Mouse (Mus musculus): ENCODE data around the gene Gm38394. TPM values are rescaled to one million over a fixed set of nuclear protein-coding genes. Genes with fewer than 3 reads are reported as not detected.
A peak's percentile ranks its signal among the peaks of the same experiment; 100 is the strongest.

Gm38394 gene
- polyA plus RNA-seq, 1 experiment from 2014 or later: 5.4 TPM

DNA sequence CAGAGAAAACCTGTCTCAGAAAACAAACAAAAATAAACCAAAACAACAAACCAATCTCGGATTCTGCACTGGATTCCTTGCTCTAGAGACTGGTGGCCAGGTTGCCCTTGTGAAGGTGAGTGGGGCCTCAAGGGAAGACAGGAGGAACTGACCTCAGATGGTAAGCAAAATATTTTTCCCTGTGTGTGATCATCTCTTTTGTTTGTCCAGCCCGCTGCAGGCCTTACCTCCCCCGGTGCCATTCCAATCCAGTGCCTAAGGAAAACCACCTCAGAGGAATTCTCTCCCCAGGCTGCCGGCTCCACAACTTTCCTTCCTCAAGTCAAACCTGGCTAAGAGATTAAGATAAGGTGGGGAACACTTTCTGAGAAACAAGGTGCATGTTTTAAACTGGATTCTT is 31.1 kb upstream of the Gm38394 start:
- Histone ChIP-seq H3K36me3 (ENCODE audit: control insufficient read depth, insufficient read depth, low read length) (no peaks in the 10 kb centered on the region), H3K9ac (ENCODE audit: low read length) (no peak overlapping the region), H3K27me3 (ENCODE audit: control insufficient read depth, insufficient read depth, low read depth, low read length) (no peaks in the 10 kb centered on the region), H3K9me3 (ENCODE audit: control insufficient read depth, low read length) (no peaks in the 10 kb centered on the region), H3K4me1 (replicated peaks; ENCODE audit: control insufficient read depth, insufficient read depth, low read length) (peaks cover 31% of the 10 kb centered on the region), H3K4me2 (ENCODE audit: low read depth, low read length) (no peak overlapping the region), H3K27ac (ENCODE audit: low read length) (no peak overlapping the region), H3K4me3 (ENCODE audit: low read length) (no peak overlapping the region)
- ATAC-seq (ENCODE audit: low read depth): no peak
- 33% methylated on average over 4 of the region's 4 CpGs for WGBS

DNA sequence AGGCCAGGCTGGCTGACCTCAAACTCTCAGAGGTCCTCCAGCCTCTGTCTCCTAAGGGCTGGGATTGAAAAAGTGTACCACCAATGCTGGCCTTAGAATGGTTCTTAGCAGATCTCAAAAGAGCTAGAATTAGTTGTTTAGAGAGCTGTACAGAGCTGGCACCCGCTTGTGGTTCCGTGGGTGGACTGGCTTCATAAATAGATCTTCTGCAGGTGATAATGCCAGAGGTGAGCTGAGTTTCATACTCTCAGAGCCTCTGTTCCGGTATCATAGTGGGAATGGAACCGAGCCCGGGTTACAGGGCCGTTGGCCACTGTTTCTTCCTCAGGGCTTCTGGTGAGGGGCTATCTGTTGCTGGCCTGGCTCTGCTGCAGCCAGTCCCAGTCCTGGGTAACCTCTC is 29.9 kb upstream of the Gm38394 start:
- Histone ChIP-seq H3K4me2 (ENCODE audit: low read depth, low read length) (no peak overlapping the region), H3K9ac (ENCODE audit: low read length) (no peak overlapping the region), H3K27me3 (ENCODE audit: control insufficient read depth, insufficient read depth, low read depth, low read length) (no peaks in the 10 kb centered on the region), H3K27ac (ENCODE audit: low read length) (no peak overlapping the region), H3K36me3 (ENCODE audit: control insufficient read depth, insufficient read depth, low read length) (no peaks in the 10 kb centered on the region), H3K9me3 (ENCODE audit: control insufficient read depth, low read length) (no peaks in the 10 kb centered on the region), H3K4me1 (replicated peaks; ENCODE audit: control insufficient read depth, insufficient read depth, low read length) (peaks cover 23% of the 10 kb centered on the region), H3K4me3 (ENCODE audit: low read length) (no peak overlapping the region)
- no peak for ATAC-seq (ENCODE audit: low read depth)
- WGBS: 93% methylated on average over 6 of the region's 6 CpGs

DNA sequence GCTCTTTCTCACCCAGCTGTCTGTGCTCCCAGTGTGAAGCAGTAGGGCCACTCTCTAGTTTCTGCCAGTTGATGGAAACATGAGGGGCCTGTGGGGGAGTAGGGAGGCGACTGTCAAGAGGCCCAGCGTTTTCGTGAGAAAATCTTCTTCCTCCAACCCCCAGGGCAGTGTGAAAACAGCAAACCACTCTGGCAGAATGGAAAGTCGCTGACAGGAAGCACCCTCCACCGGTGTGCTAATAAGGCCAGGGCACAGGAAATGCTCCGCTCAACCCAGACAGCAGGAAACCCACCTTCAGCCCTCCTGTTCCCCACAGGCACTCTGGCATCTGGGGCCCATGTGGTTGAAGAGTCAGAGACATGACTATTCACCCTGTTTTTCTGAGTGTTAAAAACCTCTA is 28.8 kb upstream of the Gm38394 start, which contains the start of gene Lax1:
Gene Lax1 (minus strand): TSS at position 212 of the 400 bp plus-strand sequence.
- Histone ChIP-seq H3K4me1 (replicated peaks; ENCODE audit: control insufficient read depth, insufficient read depth, low read length) (peaks cover 12% of the 10 kb centered on the region), H3K4me2 (ENCODE audit: low read depth, low read length) (no peak within 1 kb of the TSS), H3K27me3 (ENCODE audit: control insufficient read depth, insufficient read depth, low read depth, low read length) (no peaks in the 10 kb centered on the region), H3K27ac (ENCODE audit: low read length) (no peak within 1 kb of the TSS), H3K36me3 (ENCODE audit: control insufficient read depth, insufficient read depth, low read length) (no peaks in the 10 kb centered on the region), H3K4me3 (ENCODE audit: low read length) (no peak within 1 kb of the TSS), H3K9ac (ENCODE audit: low read length) (no peak within 1 kb of the TSS), H3K9me3 (ENCODE audit: control insufficient read depth, low read length) (no peaks in the 10 kb centered on the region)
- 26% methylated on average over 6 of the region's 6 CpGs for WGBS
- no peak for ATAC-seq (ENCODE audit: low read depth)

DNA sequence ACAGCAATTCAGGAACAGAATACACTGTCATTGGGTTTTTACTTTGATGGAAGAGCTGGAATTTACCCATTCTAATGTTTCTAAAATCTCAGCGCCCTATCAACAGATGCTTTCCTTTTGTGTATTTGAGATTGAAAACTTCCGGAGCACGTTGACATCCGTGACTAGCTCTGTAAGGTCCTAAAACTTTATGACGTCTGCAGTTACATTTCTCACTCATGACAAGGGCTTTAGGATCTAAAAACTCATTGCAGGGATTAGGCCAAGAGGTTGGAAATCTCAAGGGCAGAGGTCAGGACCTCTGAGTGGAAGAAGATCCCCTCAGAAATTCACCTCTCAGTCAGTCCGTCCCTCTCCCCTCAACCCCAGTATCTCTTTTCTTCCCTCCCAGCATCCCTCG is 27.2 kb upstream of the Gm38394 start:
- WGBS: 68% methylated on average over 7 of the region's 7 CpGs
- Histone ChIP-seq H3K4me3 (ENCODE audit: low read length) (no peak overlapping the region), H3K9ac (ENCODE audit: low read length) (no peak overlapping the region), H3K27me3 (ENCODE audit: control insufficient read depth, insufficient read depth, low read depth, low read length) (no peaks in the 10 kb centered on the region), H3K27ac (ENCODE audit: low read length) (no peak overlapping the region), H3K9me3 (ENCODE audit: control insufficient read depth, low read length) (no peaks in the 10 kb centered on the region), H3K4me2 (ENCODE audit: low read depth, low read length) (no peak overlapping the region), H3K36me3 (ENCODE audit: control insufficient read depth, insufficient read depth, low read length) (no peaks in the 10 kb centered on the region), H3K4me1 (replicated peaks; ENCODE audit: control insufficient read depth, insufficient read depth, low read length) (no peaks in the 10 kb centered on the region)
- no peak for ATAC-seq (ENCODE audit: low read depth)

DNA sequence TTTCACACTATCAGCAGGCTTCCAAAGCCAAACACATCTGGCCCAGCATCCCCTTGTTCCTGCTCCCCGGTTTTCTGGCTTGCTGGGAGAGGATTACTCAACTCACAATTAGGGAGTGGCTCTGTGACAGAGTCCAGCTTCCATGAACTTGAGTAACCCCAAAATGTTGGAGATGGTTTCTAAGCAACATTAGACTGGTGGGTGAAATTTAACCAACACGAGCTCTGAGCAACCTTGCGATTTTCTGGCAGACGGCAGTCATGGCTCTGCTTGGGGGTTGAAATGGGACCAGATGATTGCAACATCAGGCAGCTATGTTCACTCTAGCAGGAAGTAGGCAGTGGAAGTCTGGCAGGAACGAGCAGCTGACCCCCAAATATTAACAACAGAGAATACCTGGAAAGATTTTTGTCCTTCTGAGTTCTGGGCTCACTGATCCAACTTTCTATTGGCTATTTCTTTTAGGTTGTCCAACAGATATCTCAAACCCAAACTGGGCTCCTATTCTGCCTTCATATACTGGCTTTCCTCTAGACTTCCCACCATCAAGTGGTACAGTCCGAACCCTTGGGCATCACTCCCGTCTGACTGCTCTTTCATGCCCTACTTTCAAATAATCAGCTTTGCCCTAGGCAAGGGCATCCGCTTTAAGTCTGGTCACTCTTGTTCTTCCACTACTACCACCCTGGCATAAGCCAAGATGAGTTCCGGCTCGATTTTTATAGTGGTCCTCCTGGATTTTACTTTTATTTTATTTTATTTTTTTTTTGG is 24.8 kb upstream of the Gm38394 start:
- peak; percentile 85 for ATAC-seq (ENCODE audit: low read depth)
- no peak overlapping the region for H3K4me3 ChIP-seq (ENCODE audit: low read length)
- no peaks in the 10 kb centered on the region for H3K36me3 ChIP-seq (ENCODE audit: control insufficient read depth, insufficient read depth, low read length)
- no peaks in the 10 kb centered on the region for H3K9me3 ChIP-seq (ENCODE audit: control insufficient read depth, low read length)
- no peak overlapping the region for H3K27ac ChIP-seq (ENCODE audit: low read length)
- no peak overlapping the region for H3K9ac ChIP-seq (ENCODE audit: low read length)
- H3K4me1 ChIP-seq (replicated peaks; ENCODE audit: control insufficient read depth, insufficient read depth, low read length): no peaks in the 10 kb centered on the region
- no peaks in the 10 kb centered on the region for H3K27me3 ChIP-seq (ENCODE audit: control insufficient read depth, insufficient read depth, low read depth, low read length)
- 55% methylated on average over 10 of the region's 10 CpGs for WGBS
- no peak overlapping the region for H3K4me2 ChIP-seq (ENCODE audit: low read depth, low read length)

DNA sequence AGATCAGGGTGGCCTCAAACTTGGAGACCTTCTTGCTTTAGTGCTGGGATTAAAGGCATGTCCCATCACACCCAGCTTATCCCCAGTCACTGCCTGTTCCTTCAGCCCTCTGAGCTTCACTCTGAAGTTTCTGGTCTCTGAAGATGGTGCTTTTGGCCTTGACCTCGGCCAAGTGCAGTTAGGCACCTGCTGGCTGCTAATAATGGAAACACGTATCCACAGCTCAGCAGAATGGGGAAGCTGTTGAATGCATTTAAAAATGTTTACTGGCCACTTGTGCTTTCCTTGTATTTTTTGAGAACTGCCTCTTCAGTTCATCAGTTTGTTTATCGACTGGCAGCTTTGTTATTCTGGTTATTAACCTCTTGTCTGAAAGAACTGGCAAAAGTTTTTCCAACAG is 10.7 kb upstream of the Gm38394 start:
- ATAC-seq (ENCODE audit: low read depth): no peak
- Histone ChIP-seq H3K4me1 (replicated peaks; ENCODE audit: control insufficient read depth, insufficient read depth, low read length) (no peaks in the 10 kb centered on the region), H3K27me3 (ENCODE audit: control insufficient read depth, insufficient read depth, low read depth, low read length) (no peaks in the 10 kb centered on the region), H3K4me3 (ENCODE audit: low read length) (no peak overlapping the region), H3K27ac (ENCODE audit: low read length) (no peak overlapping the region), H3K4me2 (ENCODE audit: low read depth, low read length) (no peak overlapping the region), H3K36me3 (ENCODE audit: control insufficient read depth, insufficient read depth, low read length) (no peaks in the 10 kb centered on the region), H3K9me3 (ENCODE audit: control insufficient read depth, low read length) (no peaks in the 10 kb centered on the region), H3K9ac (ENCODE audit: low read length) (no peak overlapping the region)
- 68% methylated on average over 3 of the region's 3 CpGs for WGBS

DNA sequence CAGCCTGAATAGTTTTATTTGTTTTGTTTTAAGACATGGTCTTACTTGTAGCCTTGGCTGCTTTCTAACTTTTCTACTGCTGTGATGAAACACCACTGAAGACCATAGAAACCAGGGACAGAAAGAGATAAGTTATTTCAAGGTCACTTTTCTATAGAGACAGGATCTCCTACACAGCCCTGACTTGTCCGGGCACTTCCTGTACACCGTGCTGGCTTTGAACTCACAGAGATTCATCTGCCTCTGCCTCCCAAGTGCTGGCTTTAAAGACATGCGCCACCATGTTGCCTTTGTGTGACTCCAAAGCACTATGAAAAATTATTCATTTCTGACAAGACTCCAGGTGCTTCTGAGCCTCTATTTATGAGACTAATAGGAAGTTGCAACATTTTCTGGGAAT is 10.1 kb upstream of the Gm38394 start:
- Histone ChIP-seq H3K4me2 (ENCODE audit: low read depth, low read length) (no peak overlapping the region), H3K27me3 (ENCODE audit: control insufficient read depth, insufficient read depth, low read depth, low read length) (no peaks in the 10 kb centered on the region), H3K4me1 (replicated peaks; ENCODE audit: control insufficient read depth, insufficient read depth, low read length) (no peaks in the 10 kb centered on the region), H3K9ac (ENCODE audit: low read length) (no peak overlapping the region), H3K36me3 (ENCODE audit: control insufficient read depth, insufficient read depth, low read length) (no peaks in the 10 kb centered on the region), H3K27ac (ENCODE audit: low read length) (no peak overlapping the region), H3K4me3 (ENCODE audit: low read length) (no peak overlapping the region), H3K9me3 (ENCODE audit: control insufficient read depth, low read length) (no peaks in the 10 kb centered on the region)
- 80% methylated on average over 3 of the region's 3 CpGs for WGBS
- ATAC-seq (ENCODE audit: low read depth): no peak

DNA sequence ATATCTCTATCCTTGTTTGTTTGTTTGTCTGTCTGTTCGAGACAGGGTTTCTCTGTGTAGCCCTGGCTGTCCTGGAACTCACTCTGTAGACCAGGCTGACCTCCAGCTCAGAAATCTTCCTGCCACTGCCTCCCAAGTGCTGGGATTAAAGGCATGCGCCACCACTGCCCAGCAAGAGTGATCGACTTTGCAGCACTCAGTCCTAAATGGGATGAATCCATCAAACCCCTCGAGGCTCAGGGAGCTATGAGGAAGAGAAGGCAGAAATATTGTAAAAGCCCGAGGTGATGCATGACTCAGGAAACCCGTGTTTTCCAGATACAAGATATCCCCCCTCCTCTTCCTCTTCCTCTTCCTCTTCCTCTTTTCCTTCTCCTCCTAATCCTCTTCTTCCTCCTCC is 9.7 kb upstream of the Gm38394 start:
- H3K9ac ChIP-seq (ENCODE audit: low read length): no peak overlapping the region
- no peak for ATAC-seq (ENCODE audit: low read depth)
- WGBS: 64% methylated on average over 6 of the region's 6 CpGs
- no peak overlapping the region for H3K4me3 ChIP-seq (ENCODE audit: low read length)
- no peaks in the 10 kb centered on the region for H3K9me3 ChIP-seq (ENCODE audit: control insufficient read depth, low read length)
- H3K4me2 ChIP-seq (ENCODE audit: low read depth, low read length): no peak overlapping the region
- H3K36me3 ChIP-seq (ENCODE audit: control insufficient read depth, insufficient read depth, low read length): no peaks in the 10 kb centered on the region
- no peaks in the 10 kb centered on the region for H3K27me3 ChIP-seq (ENCODE audit: control insufficient read depth, insufficient read depth, low read depth, low read length)
- no peak overlapping the region for H3K27ac ChIP-seq (ENCODE audit: low read length)
- H3K4me1 ChIP-seq (replicated peaks; ENCODE audit: control insufficient read depth, insufficient read depth, low read length): no peaks in the 10 kb centered on the region

DNA sequence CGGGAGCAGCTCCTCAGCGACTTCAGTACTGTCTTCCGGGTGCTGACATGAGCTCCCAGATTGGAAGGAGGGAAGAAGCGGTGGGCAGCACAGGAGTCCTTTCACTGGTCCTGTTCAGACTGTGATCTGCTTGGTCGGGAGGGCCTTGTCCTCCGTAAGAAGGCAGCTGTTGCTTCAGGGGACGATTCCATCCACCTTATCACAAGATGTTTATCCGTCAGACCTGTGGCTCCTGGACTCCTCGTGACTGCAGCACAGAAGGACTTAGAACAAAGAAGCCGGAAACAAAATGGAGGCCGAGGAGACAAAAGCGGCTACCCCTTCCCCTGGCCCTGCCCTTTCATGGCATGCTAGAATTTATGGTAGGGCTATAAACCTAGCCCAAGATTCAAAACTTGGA is 9.1 kb upstream of the Gm38394 start:
- 81% methylated on average over 12 of the region's 12 CpGs for WGBS
- no peak for ATAC-seq (ENCODE audit: low read depth)
- Histone ChIP-seq H3K27me3 (ENCODE audit: control insufficient read depth, insufficient read depth, low read depth, low read length) (no peaks in the 10 kb centered on the region), H3K4me3 (ENCODE audit: low read length) (no peak overlapping the region), H3K9me3 (ENCODE audit: control insufficient read depth, low read length) (no peaks in the 10 kb centered on the region), H3K36me3 (ENCODE audit: control insufficient read depth, insufficient read depth, low read length) (no peaks in the 10 kb centered on the region), H3K27ac (ENCODE audit: low read length) (no peak overlapping the region), H3K9ac (ENCODE audit: low read length) (no peak overlapping the region), H3K4me2 (ENCODE audit: low read depth, low read length) (no peak overlapping the region), H3K4me1 (replicated peaks; ENCODE audit: control insufficient read depth, insufficient read depth, low read length) (no peaks in the 10 kb centered on the region)

DNA sequence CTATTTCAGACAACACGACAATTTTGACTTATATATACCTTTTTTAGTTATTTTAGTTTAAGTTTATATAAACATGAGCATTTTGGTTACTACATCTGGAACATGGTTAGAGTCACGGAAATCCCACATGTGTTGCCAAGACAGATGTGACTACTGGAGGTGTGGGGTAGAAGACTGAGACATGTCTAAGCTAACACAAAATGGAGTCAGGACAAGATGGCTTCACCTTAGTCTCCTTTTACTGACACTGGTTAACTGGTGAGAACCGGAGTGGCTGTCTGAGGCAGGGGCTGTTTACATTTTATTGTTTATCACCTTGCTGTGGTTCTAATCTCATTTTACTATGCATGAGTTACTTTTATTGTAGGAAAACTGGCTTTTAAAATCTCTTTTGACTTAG is 7.5 kb upstream of the Gm38394 start:
- Histone ChIP-seq H3K4me1 (replicated peaks; ENCODE audit: control insufficient read depth, insufficient read depth, low read length) (no peaks in the 10 kb centered on the region), H3K27me3 (ENCODE audit: control insufficient read depth, insufficient read depth, low read depth, low read length) (no peaks in the 10 kb centered on the region), H3K4me2 (ENCODE audit: low read depth, low read length) (no peak overlapping the region), H3K27ac (ENCODE audit: low read length) (no peak overlapping the region), H3K9me3 (ENCODE audit: control insufficient read depth, low read length) (no peaks in the 10 kb centered on the region), H3K4me3 (ENCODE audit: low read length) (no peak overlapping the region), H3K36me3 (ENCODE audit: control insufficient read depth, insufficient read depth, low read length) (no peaks in the 10 kb centered on the region), H3K9ac (ENCODE audit: low read length) (no peak overlapping the region)
- WGBS: 69% methylated on average over 3 of the region's 3 CpGs
- ATAC-seq (ENCODE audit: low read depth): no peak
